Mouse (Mus musculus) cortical plate, adult 2 months (tissue): ENCODE results near the gene Tmem51.

Source experiments
- CTCF ChIP-seq: fragments of 200-500 bp; IDR thresholded peaks from 2 replicates; pipeline ENCODE4 v1.5.1; 2011; ENCODE audit warnings: mild to moderate bottlenecking, control low read depth, low read length; ENCODE audit not compliant: insufficient read depth; ENCODE audit errors: extremely low read depth
- POLR2A ChIP-seq: fragments of 200-500 bp; IDR thresholded peaks from 2 replicates; pipeline ENCODE4 v1.6.1; 2011; ENCODE audit warnings: mild to moderate bottlenecking, low read length, control low read depth; ENCODE audit not compliant: insufficient read depth; ENCODE audit errors: extremely low read depth

DNA sequence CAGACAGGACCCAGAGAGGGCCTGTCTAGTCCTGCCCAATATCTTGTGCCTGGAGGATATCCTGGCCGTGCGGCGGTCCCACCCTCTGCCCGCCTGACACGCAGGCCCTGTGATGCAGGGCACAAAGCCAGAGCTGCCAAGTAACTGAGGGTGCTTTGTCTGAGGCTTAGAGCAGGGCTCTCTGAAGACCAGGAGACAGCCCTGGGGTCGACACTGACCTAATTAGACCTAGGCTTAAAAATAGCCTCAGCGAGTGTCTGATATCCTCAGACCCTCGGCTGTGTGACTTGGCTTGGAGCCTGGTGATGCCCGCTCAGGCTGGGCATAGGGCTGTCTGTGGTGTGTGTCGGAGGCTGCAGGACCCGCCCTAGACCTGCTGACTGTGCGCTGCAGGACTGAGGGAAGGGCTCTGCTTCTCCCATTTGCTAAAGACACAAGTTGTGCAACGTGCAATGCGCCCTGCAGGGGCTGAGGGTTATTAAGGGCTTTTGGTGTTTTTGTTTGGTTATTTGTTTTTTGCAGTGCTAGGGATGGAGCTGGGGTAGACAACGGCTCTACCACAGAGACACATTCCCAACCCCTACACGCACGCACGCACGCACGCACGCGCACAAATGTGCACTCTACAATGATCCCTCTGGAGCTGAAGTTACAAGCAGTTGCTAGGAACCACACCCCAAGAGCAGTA is 26.4 kb downstream of the Tmem51 start:
- TF ChIP-seq POLR2A = no peak
- no peak for TF ChIP-seq CTCF
